Mouse (Mus musculus) forelimb bud, embryonic 11.5 days (tissue): ENCODE measurements around the gene Ribc2.
A peak's percentile ranks its signal among the peaks of the same experiment; 100 is the strongest.

ENCODE experiments used
- DNase-seq: peaks from one replicate; pipeline ENCODE4 v3.0.0-alpha.2; 2012; ENCODE audit warnings: low read depth, low spot score

The Ribc2 gene

GRCm38 (mm10) chr15:85131275-85132192 is at the start of gene Ribc2, which contains the start of gene Smc1b:
TSS of gene Ribc2 (plus strand) at chr15:85132078.
TSS of gene Smc1b (minus strand) at chr15:85131964.
- peak; percentile 93 for DNase-seq

- no peak for DNase-seq
Observed at GRCm38 (mm10) chr15:85085641-85086040, 46.2 kb upstream of the Ribc2 start.

- no peak for DNase-seq
Observed at GRCm38 (mm10) chr15:85132193-85132520, 279 bp downstream of the Ribc2 start.

- no peak for DNase-seq
Observed at GRCm38 (mm10) chr15:85135143-85135542, 3.3 kb downstream of the Ribc2 start.

GRCm38 (mm10) chr15:85141290-85141689 is 9.4 kb downstream of the Ribc2 start:
- DNase-seq: no peak

GRCm38 (mm10) chr15:85142441-85142840 is 10.6 kb downstream of the Ribc2 start:
- no peak for DNase-seq

GRCm38 (mm10) chr15:85143161-85143560 is 11.3 kb downstream of the Ribc2 start:
- no peak for DNase-seq

GRCm38 (mm10) chr15:85143747-85144146 is 11.9 kb downstream of the Ribc2 start:
- DNase-seq: no peak

- DNase-seq: no peak
Observed at GRCm38 (mm10) chr15:85144249-85144648, 12.4 kb downstream of the Ribc2 start.

- peak; percentile 80 for DNase-seq
Observed at GRCm38 (mm10) chr15:85151433-85151918, 19.6 kb downstream of the Ribc2 start.

- no peak for DNase-seq
Observed at GRCm38 (mm10) chr15:85152577-85152976, 20.7 kb downstream of the Ribc2 start.

GRCm38 (mm10) chr15:85154091-85154490 is 22.2 kb downstream of the Ribc2 start:
- no peak for DNase-seq

- no peak for DNase-seq
Observed at GRCm38 (mm10) chr15:85156198-85156597, 24.3 kb downstream of the Ribc2 start.

- no peak for DNase-seq
Observed at GRCm38 (mm10) chr15:85161416-85161815, 29.5 kb downstream of the Ribc2 start.

GRCm38 (mm10) chr15:85162693-85163663 is 31.1 kb downstream of the Ribc2 start:
- no peak for DNase-seq

- DNase-seq: peak; percentile 88
Observed at GRCm38 (mm10) chr15:85166433-85166933, 34.6 kb downstream of the Ribc2 start.

GRCm38 (mm10) chr15:85167086-85167679 is 35.3 kb downstream of the Ribc2 start:
- peak; percentile 82 for DNase-seq

GRCm38 (mm10) chr15:85172054-85172453 is 40.2 kb downstream of the Ribc2 start:
- no peak for DNase-seq

- DNase-seq: no peak
Observed at GRCm38 (mm10) chr15:85173425-85173824, 41.5 kb downstream of the Ribc2 start.

- no peak for DNase-seq
Observed at GRCm38 (mm10) chr15:85174060-85174459, 42.2 kb downstream of the Ribc2 start.

- DNase-seq: peak; percentile 99
Observed at GRCm38 (mm10) chr15:85177576-85177975, 45.7 kb downstream of the Ribc2 start.
